Mouse (Mus musculus): ENCODE results near the gene Gpr174.

- TF ChIP-seq POLR2A (IDR thresholded peaks at IDR 0.05; ENCODE audit: control insufficient read depth, extremely low read depth, insufficient read depth, low read length, poor library complexity): no peak
- no peak for TF ChIP-seq CTCF (IDR thresholded peaks at IDR 0.05; ENCODE audit: borderline replicate concordance, control insufficient read depth, extremely low read depth, insufficient read depth, low read length, poor library complexity)
Observed at GRCm38 (mm10) chrX:107231214-107231613, 24.5 kb upstream of the Gpr174 start.
